Mouse (Mus musculus) stomach, embryonic 16.5 days (tissue): Measurements from ENCODE around the gene Ugt1a9. TPM values are rescaled to one million over a fixed set of nuclear protein-coding genes. Genes with fewer than 3 reads are reported as not detected.

ENCODE experiments used
- ATAC-seq: fragments of 200-750 bp; cut with Nextera tagmentation; 2 replicates; pipeline ENCODE4 v1.8.0; 2017; ENCODE audit warnings: moderate number of reproducible peaks, moderate TSS enrichment; ENCODE audit not compliant: insufficient read depth, low FRiP score
- H3K27ac ChIP-seq: fragments of 300-500 bp; sonication (generic); 2 replicates; pipeline ENCODE4 v1.5.1; 2014; ENCODE audit warnings: low read length
- H3K27me3 ChIP-seq: fragments of 300-500 bp; sonication (generic); 2 replicates; pipeline ENCODE4 v1.6.1; 2014; ENCODE audit warnings: low read length, control low read depth, mixed read lengths; ENCODE audit not compliant: control insufficient read depth, insufficient read depth
- H3K36me3 ChIP-seq: fragments of 300-500 bp; sonication (generic); 2 replicates; pipeline ENCODE4 v1.6.1; 2014; ENCODE audit warnings: low read length; ENCODE audit not compliant: control insufficient read depth, insufficient read depth
- H3K4me1 ChIP-seq: fragments of 300-500 bp; sonication (generic); 2 replicates; pipeline ENCODE4 v1.6.1; 2014; ENCODE audit warnings: low read length, control low read depth, mixed read lengths; ENCODE audit not compliant: control insufficient read depth, insufficient read depth
- H3K4me2 ChIP-seq: fragments of 300-500 bp; sonication (generic); 2 replicates; pipeline ENCODE4 v1.6.1; 2014; ENCODE audit warnings: low read depth, low read length, mixed read lengths
- H3K4me3 ChIP-seq: fragments of 300-500 bp; sonication (generic); replicated peaks from 2 replicates; pipeline ENCODE4 v1.5.1; 2014; ENCODE audit warnings: mild to moderate bottlenecking, low read length
- H3K9ac ChIP-seq: fragments of 300-500 bp; sonication (generic); 2 replicates; pipeline ENCODE4 v1.6.1; 2014; ENCODE audit warnings: low read length
- H3K9me3 ChIP-seq: fragments of 300-500 bp; sonication (generic); replicated peaks from 2 replicates; pipeline ENCODE4 v1.6.1; 2016; ENCODE audit warnings: low read length, control low read depth; ENCODE audit not compliant: control insufficient read depth
- WGBS: fragments of 180-500 bp; shearing (Covaris S2); extraction: QIAGEN DNeasy Blood & Tissue Kit; methylation state at CpG from one replicate; pipeline ENCODE4 v1.1.7; 2014; 5-methylcytosine and 5-hydroxymethylcytosine counted together
- polyA plus RNA-seq: library from polyadenylated mRNA; unstranded; fragments of >200 nt; fragmentation: Nextera tagmentation; extraction: Ambion mirVana; gene quantifications from 2 replicates; pipeline ENCODE4 v1.2.1, GENCODE M21; 2015

Gene Ugt1a9
- polyA plus RNA-seq, 1 experiment from 2014 or later, result 2.9 TPM

DNA sequence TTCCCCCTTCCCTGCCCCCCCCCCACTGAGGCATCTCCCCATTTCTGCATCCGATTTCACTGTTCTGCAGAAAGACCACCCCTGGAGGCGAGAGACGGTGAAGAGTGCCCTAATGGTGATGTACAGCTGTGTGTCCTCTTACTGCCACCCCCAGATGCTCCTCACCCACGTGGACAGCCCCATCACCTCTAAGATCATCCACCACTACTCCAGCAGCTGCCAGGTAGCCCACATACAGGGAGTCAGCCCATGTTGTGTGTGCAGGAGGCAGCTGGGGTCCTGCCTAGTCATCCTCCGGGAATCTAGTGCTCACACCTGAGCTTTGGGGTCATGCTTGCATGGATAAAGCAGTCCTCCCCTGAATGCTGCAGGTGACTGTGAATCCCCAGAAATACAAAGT lies 173.3 kb downstream of the Ugt1a9 start:
- 62% methylated on average over 5 of the region's 5 CpGs for WGBS
- Histone ChIP-seq H3K9me3 (peaks cover 37% of the 10 kb centered on the region), H3K4me1 (no peaks in the 10 kb centered on the region)

DNA sequence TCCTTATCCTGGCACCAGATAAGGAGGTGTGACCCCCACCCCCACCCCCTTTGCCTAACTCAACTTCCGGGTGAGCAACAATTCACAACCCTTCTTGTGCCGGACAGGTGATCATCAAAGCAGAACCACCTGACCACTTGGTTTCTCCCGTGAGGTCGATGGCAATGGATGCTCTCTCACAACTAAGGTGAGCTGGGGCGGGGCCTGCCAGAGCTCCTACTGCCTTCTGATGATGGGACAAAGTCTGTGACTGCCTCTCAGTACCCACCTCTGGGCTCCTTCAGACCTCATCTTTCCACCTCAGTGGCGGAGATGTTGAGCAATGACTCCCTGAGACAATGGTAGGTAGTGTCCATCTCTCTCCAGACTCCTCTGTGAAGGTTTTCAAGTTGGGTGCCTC lies 175.3 kb downstream of the Ugt1a9 start:
- Histone ChIP-seq H3K27ac (no peak overlapping the region), H3K36me3 (no peaks in the 10 kb centered on the region), H3K4me1 (no peaks in the 10 kb centered on the region), H3K27me3 (no peaks in the 10 kb centered on the region), H3K9ac (no peak overlapping the region), H3K4me3 (no peak overlapping the region), H3K9me3 (peaks cover 31% of the 10 kb centered on the region), H3K4me2 (no peak overlapping the region)
- ATAC-seq, result no peak
- 76% methylated on average over 6 of the region's 6 CpGs for WGBS

More for the DNA sequence above, 173.3 kb downstream of the Ugt1a9 start:
- no peak overlapping the region for H3K4me2 ChIP-seq
- H3K36me3 ChIP-seq, result no peaks in the 10 kb centered on the region
- no peak for ATAC-seq
- H3K4me3 ChIP-seq, result no peak overlapping the region
- H3K27me3 ChIP-seq, result no peaks in the 10 kb centered on the region
- H3K27ac ChIP-seq, result no peak overlapping the region
- no peak overlapping the region for H3K9ac ChIP-seq

DNA sequence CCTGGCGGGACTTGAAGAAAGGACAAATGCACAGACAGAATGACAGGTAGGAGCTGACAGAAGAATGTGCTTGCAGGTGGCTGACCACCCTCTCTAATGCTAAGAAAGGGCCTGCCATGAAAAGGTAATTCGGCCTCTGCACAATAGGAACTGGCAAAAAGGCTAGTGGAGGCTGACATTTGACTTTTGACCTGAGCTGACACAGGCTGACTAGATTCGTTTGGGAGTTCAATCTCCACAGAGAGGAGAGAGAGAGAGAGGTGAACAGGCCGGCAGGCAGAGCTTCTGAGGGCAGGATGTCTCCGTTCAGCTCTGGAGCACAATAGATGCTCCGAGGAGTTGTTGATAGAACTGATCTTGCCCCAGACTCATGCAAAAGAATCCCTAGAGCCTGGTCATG lies 175.8 kb downstream of the Ugt1a9 start:
- 43% methylated on average over 6 of the region's 6 CpGs for WGBS
- H3K27me3 ChIP-seq, result no peaks in the 10 kb centered on the region
- H3K36me3 ChIP-seq, result no peaks in the 10 kb centered on the region
- no peak for ATAC-seq
- no peak overlapping the region for H3K4me2 ChIP-seq
- H3K9ac ChIP-seq, result no peak overlapping the region
- H3K4me3 ChIP-seq, result no peak overlapping the region
- H3K4me1 ChIP-seq, result no peaks in the 10 kb centered on the region
- H3K9me3 ChIP-seq, result peaks cover 31% of the 10 kb centered on the region
- no peak overlapping the region for H3K27ac ChIP-seq

DNA sequence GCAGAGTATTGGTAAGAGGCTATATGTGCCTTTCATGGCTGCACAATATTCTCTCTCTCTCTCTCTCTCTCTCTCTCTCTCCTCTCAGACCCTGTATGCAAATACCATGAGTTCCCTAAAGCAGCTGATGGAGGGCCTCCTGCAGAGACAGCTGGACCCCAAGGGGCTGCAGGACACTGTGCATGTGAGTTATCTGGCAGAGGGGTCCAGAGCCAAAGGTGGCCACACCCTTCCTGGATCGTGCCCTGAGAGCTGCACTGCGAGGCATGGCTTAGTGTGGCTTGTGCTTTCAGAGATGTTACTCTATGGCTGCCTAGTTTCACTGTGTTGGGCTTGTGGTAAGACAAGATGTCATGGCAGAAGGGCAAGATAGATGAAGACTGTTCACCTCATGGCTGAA lies 177.1 kb downstream of the Ugt1a9 start:
- Histone ChIP-seq H3K4me2 (no peak overlapping the region), H3K36me3 (no peaks in the 10 kb centered on the region), H3K4me1 (no peaks in the 10 kb centered on the region), H3K9me3 (peaks cover 35% of the 10 kb centered on the region), H3K27me3 (no peaks in the 10 kb centered on the region), H3K27ac (no peak overlapping the region), H3K9ac (no peak overlapping the region), H3K4me3 (no peak overlapping the region)
- 48% methylated on average over 2 of the region's 2 CpGs for WGBS
- ATAC-seq, result no peak

DNA sequence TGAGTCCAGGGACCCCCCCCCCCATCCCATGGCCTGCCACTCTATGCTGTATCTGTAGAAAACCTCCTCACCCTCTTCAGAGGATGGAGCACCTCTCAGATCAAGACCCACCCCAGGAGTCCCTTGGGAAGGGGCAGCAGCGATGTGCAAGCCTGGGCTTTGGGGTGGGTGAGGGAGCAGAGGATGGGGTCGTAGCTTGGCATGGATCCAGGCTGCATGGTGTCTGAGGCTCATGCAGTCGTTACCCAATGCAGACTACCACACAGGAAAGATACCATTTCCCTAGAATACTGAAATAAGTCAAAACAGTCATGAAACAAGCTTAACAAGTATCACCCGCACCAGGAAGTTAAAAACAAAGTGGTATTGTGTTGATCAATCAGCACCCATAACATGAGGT lies 178.1 kb downstream of the Ugt1a9 start:
- ATAC-seq, result no peak
- no peaks in the 10 kb centered on the region for H3K36me3 ChIP-seq
- no peak overlapping the region for H3K4me2 ChIP-seq
- no peak overlapping the region for H3K4me3 ChIP-seq
- WGBS, result 66% methylated on average over 4 of the region's 4 CpGs
- no peak overlapping the region for H3K9ac ChIP-seq
- H3K9me3 ChIP-seq, result peaks cover 35% of the 10 kb centered on the region
- H3K4me1 ChIP-seq, result no peaks in the 10 kb centered on the region
- no peaks in the 10 kb centered on the region for H3K27me3 ChIP-seq
- H3K27ac ChIP-seq, result no peak overlapping the region

DNA sequence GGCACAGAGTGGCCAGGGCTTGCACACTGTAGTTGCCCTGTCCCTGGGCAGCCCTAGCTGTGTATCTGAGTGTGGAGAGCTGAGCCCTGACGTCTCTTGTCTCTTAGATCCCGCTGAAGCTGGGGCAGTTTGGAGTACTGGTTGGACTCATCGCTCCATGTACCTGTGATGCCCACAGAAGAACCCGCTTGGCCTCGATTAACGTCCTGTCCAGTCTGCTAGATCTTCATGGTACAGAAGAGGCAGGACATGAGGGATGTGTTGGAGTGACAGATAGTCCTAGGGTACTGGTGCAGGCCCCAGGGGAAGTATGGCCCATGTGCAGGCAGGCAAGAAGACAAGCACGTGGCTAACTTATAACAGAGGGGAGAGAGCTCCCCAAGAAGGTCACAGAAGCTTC lies 179.0 kb downstream of the Ugt1a9 start:
- Histone ChIP-seq H3K27me3 (no peaks in the 10 kb centered on the region), H3K36me3 (no peaks in the 10 kb centered on the region), H3K4me3 (no peak overlapping the region), H3K9ac (no peak overlapping the region), H3K4me1 (no peaks in the 10 kb centered on the region), H3K4me2 (no peak overlapping the region), H3K27ac (no peak overlapping the region), H3K9me3 (peaks cover 38% of the 10 kb centered on the region)
- ATAC-seq, result no peak; the same call in 1 of the 2 replicates
- 76% methylated on average over 7 of the region's 7 CpGs for WGBS

DNA sequence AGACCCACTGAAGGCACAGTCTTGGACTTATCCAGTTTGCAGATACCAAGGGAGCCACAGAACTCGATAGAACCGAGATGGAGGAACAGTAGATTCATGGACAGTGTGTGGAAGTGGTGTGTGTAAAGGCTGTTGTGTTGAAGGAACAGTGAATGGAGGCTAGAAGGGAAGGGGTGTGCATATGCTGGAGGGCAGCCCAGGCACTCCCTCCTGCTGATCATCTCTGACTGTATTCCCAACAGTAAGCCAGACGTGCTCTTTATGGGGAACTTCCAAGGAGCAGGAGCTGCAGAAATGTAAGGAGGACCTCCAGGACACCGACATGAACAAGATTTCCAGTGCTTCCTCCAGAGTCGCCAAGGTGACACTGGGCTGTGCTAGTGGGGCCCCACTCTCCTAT lies 179.4 kb downstream of the Ugt1a9 start:
- ATAC-seq, result no peak
- Histone ChIP-seq H3K4me2 (no peak overlapping the region), H3K9me3 (peaks cover 41% of the 10 kb centered on the region), H3K27ac (no peak overlapping the region), H3K36me3 (no peaks in the 10 kb centered on the region), H3K9ac (no peak overlapping the region), H3K4me1 (no peaks in the 10 kb centered on the region), H3K27me3 (no peaks in the 10 kb centered on the region), H3K4me3 (no peak overlapping the region)
- 79% methylated on average over 5 of the region's 5 CpGs for WGBS

DNA sequence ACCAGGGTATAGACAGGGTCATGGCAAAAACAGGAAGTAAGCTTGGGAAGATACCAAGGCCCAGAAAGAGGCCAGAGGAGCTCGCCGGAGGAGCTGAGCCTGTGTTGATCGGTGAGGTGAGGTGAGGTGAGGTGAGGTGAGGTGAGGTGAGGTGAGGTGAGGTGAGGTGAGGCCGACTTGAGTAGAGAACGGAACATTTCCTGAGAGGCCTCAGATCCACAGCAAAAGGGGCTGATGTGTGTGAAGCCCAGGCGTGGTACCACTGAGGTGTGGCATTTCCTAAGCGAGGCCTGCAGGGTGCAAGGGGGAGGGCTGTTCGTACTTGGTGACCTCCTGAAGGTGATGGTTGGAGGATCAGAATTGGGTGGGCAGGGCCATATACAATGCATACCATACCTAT lies 182.5 kb downstream of the Ugt1a9 start:
- Histone ChIP-seq H3K27me3 (no peaks in the 10 kb centered on the region), H3K9ac (no peak overlapping the region), H3K36me3 (no peaks in the 10 kb centered on the region), H3K4me1 (no peaks in the 10 kb centered on the region), H3K4me3 (no peak overlapping the region), H3K4me2 (no peak overlapping the region), H3K27ac (no peak overlapping the region), H3K9me3 (peaks cover 31% of the 10 kb centered on the region)
- WGBS, result 68% methylated on average over 8 of the region's 8 CpGs
- no peak for ATAC-seq

DNA sequence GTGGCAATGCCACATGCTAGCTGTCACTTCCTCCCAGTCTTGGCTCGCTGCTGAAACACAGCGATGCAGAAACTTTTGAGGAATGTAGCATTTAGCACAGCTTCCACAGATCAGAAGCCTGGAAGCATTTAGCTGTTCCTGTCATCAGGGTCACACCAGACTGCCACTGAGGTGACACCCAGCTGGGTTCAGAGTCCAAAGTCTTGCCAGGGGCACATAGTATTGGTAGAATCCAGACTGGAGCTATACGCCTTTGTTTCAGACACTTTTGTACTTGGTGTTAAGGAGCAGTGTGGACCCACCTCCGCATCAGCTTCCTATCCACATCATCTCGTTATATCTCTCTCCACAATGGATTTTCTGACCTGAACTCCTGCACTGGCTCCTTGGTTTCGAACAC lies 182.9 kb downstream of the Ugt1a9 start:
- no peak overlapping the region for H3K27ac ChIP-seq
- no peak overlapping the region for H3K9ac ChIP-seq
- no peaks in the 10 kb centered on the region for H3K4me1 ChIP-seq
- H3K27me3 ChIP-seq, result no peaks in the 10 kb centered on the region
- WGBS, result 71% methylated on average over 6 of the region's 6 CpGs
- H3K4me2 ChIP-seq, result no peak overlapping the region
- no peak overlapping the region for H3K4me3 ChIP-seq
- H3K9me3 ChIP-seq, result peaks cover 29% of the 10 kb centered on the region
- no peaks in the 10 kb centered on the region for H3K36me3 ChIP-seq
- ATAC-seq, result no peak
